Mouse (Mus musculus): ENCODE measurements around the gene Pde4dip.
A peak's percentile ranks its signal among the peaks of the same experiment; 100 is the strongest.

Gene Pde4dip

GRCm38 (mm10) chr3:97689289-97689688 is 199.2 kb downstream of the Pde4dip start:
- no peak for DNase-seq (ENCODE audit: low spot score in 2 of 2)

GRCm38 (mm10) chr3:97686372-97687117 is 202.0 kb downstream of the Pde4dip start:
- no peak for DNase-seq (ENCODE audit: low spot score in 2 of 2)

- DNase-seq (ENCODE audit: low spot score in 2 of 2) = no peak
These were observed 204.8 kb downstream of the Pde4dip start for GRCm38 (mm10) chr3:97683560-97684195.

GRCm38 (mm10) chr3:97682576-97682975 is 205.9 kb downstream of the Pde4dip start:
- DNase-seq (ENCODE audit: low spot score in 2 of 2) = no peak

GRCm38 (mm10) chr3:97682159-97682502 is 206.4 kb downstream of the Pde4dip start:
- DNase-seq (ENCODE audit: low spot score in 2 of 2) = no peak

- DNase-seq (ENCODE audit: low spot score in 2 of 2) = peak; percentile 68 to 77
These were observed 207.0 kb downstream of the Pde4dip start for GRCm38 (mm10) chr3:97681321-97682158.

GRCm38 (mm10) chr3:97680631-97681320 is 207.7 kb downstream of the Pde4dip start:
- DNase-seq (ENCODE audit: low spot score in 2 of 2) = peak; percentile 78

GRCm38 (mm10) chr3:97678416-97678815 is 210.1 kb downstream of the Pde4dip start:
- DNase-seq (ENCODE audit: low spot score in 2 of 2) = no peak

GRCm38 (mm10) chr3:97676126-97676525 is 212.4 kb downstream of the Pde4dip start:
- no peak for DNase-seq (ENCODE audit: low spot score in 2 of 2)

- no peak for DNase-seq (ENCODE audit: low spot score in 2 of 2)
These were observed 213.8 kb downstream of the Pde4dip start, which contains the start of gene Gm17651 for GRCm38 (mm10) chr3:97674644-97675110. TSS of gene Gm17651 (minus strand) at chr3:97674694.

- DNase-seq (ENCODE audit: low spot score in 2 of 2) = no peak
These were observed 221.3 kb downstream of the Pde4dip start for GRCm38 (mm10) chr3:97667093-97667675.

- no peak for DNase-seq (ENCODE audit: low spot score in 2 of 2)
These were observed 222.4 kb downstream of the Pde4dip start for GRCm38 (mm10) chr3:97666154-97666553.

GRCm38 (mm10) chr3:97665525-97665924 is 223.0 kb downstream of the Pde4dip start:
- DNase-seq (ENCODE audit: low spot score in 2 of 2) = no peak

GRCm38 (mm10) chr3:97661206-97661605 is 227.3 kb downstream of the Pde4dip start:
- peak; percentile 39 to 53 for DNase-seq (ENCODE audit: low spot score in 2 of 2)

- DNase-seq (ENCODE audit: low spot score in 2 of 2) = no peak
These were observed 228.8 kb downstream of the Pde4dip start for GRCm38 (mm10) chr3:97659746-97660145.

GRCm38 (mm10) chr3:97658426-97659193 is 229.9 kb downstream of the Pde4dip start:
- DNase-seq (ENCODE audit: low spot score in 2 of 2) = peak in 1 of 2 experiments; percentile 12

- peak; percentile 97 for DNase-seq (ENCODE audit: low spot score in 2 of 2)
These were observed 230.7 kb downstream of the Pde4dip start, which contains the start of gene Prkab2 for GRCm38 (mm10) chr3:97657655-97658411. TSS of gene Prkab2 (plus strand) at chr3:97658193.

- DNase-seq (ENCODE audit: low spot score in 2 of 2) = no peak
These were observed 233.6 kb downstream of the Pde4dip start for GRCm38 (mm10) chr3:97654901-97655300.

- no peak for DNase-seq (ENCODE audit: low spot score in 2 of 2)
These were observed 234.7 kb downstream of the Pde4dip start for GRCm38 (mm10) chr3:97653781-97654180.

- DNase-seq (ENCODE audit: low spot score in 2 of 2) = no peak
These were observed 236.9 kb downstream of the Pde4dip start for GRCm38 (mm10) chr3:97651604-97652003.

Data from spleen, postnatal 36 days (tissue).